Mouse (Mus musculus) kidney, postnatal 0 days (tissue): ENCODE measurements around the gene Dlgap4. TPM values are rescaled to one million over a fixed set of nuclear protein-coding genes. Genes with fewer than 3 reads are reported as not detected.

Source experiments
- ATAC-seq: fragments of 200-750 bp; cut with Nextera tagmentation; replicated peaks from 2 replicates; pipeline ENCODE4 v1.8.0; 2017; ENCODE audit warnings: low read depth, moderate number of reproducible peaks, moderate TSS enrichment, moderate library complexity; ENCODE audit not compliant: low FRiP score
- DNase-seq: peaks from one replicate; pipeline ENCODE4 v3.0.0-alpha.2; 2016; ENCODE audit warnings: low spot score
- H3K27ac ChIP-seq: fragments of 300-500 bp; sonication (generic); 2 replicates; pipeline ENCODE4 v1.5.1; 2014; ENCODE audit warnings: mild to moderate bottlenecking
- H3K27me3 ChIP-seq: fragments of 300-500 bp; sonication (generic); 2 replicates; pipeline ENCODE4 v1.6.1; 2014; ENCODE audit warnings: low read length, mixed read lengths; ENCODE audit not compliant: insufficient read depth
- H3K36me3 ChIP-seq: fragments of 300-500 bp; sonication (generic); 2 replicates; pipeline ENCODE4 v1.6.1; 2014; ENCODE audit warnings: low read length, mixed read lengths; ENCODE audit not compliant: insufficient read depth
- H3K4me1 ChIP-seq: fragments of 300-500 bp; sonication (generic); replicated peaks from 2 replicates; pipeline ENCODE4 v1.6.1; 2014; ENCODE audit warnings: antibody characterized with exemption, low read length, mixed read lengths; ENCODE audit not compliant: insufficient read depth
- H3K4me2 ChIP-seq: fragments of 300-500 bp; sonication (generic); 2 replicates; pipeline ENCODE4 v1.6.1; 2014; ENCODE audit warnings: mild to moderate bottlenecking, low read length, moderate library complexity, mixed read lengths
- H3K4me3 ChIP-seq: fragments of 300-500 bp; sonication (generic); replicated peaks from 2 replicates; pipeline ENCODE4 v1.5.1; 2014; ENCODE audit warnings: low read depth, low read length
- H3K9ac ChIP-seq: fragments of 300-500 bp; sonication (generic); 2 replicates; pipeline ENCODE4 v1.6.1; 2014; ENCODE audit warnings: low read depth, low read length
- H3K9me3 ChIP-seq: fragments of 300-500 bp; sonication (generic); replicated peaks from 2 replicates; pipeline ENCODE4 v1.6.1; 2016; ENCODE audit warnings: low read length, inconsistent platforms, mixed read lengths
- CTCF ChIP-seq: IDR thresholded peaks from 2 replicates; pipeline ENCODE4 v1.5.1; 2016; ENCODE audit warnings: antibody characterized with exemption, low read depth, mild to moderate bottlenecking, moderate library complexity
- WGBS: fragments of 180-500 bp; shearing (Covaris S2); extraction: QIAGEN DNeasy Blood & Tissue Kit; methylation state at CpG from one replicate; pipeline ENCODE4 v1.1.7; 2014; 5-methylcytosine and 5-hydroxymethylcytosine counted together
- polyA plus RNA-seq: library from polyadenylated mRNA; unstranded; fragments of >200 nt; fragmentation: Nextera tagmentation; extraction: Ambion mirVana; gene quantifications from 2 replicates; pipeline ENCODE4 v1.2.1, GENCODE M21; 2015

The Dlgap4 gene
- polyA plus RNA-seq, 1 experiment from 2014 or later = 61.1 TPM

- H3K9ac ChIP-seq = no peak overlapping the region
- DNase-seq = no peak
- no peak for ATAC-seq
- WGBS = 76% methylated on average over 4 of the region's 4 CpGs
- no peaks in the 10 kb centered on the region for H3K36me3 ChIP-seq
- H3K4me1 ChIP-seq = peaks cover 29% of the 10 kb centered on the region; the same call in 1 of the 2 replicates
- no peaks in the 10 kb centered on the region for H3K9me3 ChIP-seq
- H3K27ac ChIP-seq = no peak overlapping the region
- no peak overlapping the region for H3K4me2 ChIP-seq
- no peaks in the 10 kb centered on the region for H3K27me3 ChIP-seq
- TF ChIP-seq CTCF = no peak
- H3K4me3 ChIP-seq = no peak overlapping the region
Observed at GRCm38 (mm10) chr2:156724871-156725270, 111.4 kb downstream of the Dlgap4 start.

- peak; percentile 25 for DNase-seq
- Histone ChIP-seq H3K4me1 (peaks cover 29% of the 10 kb centered on the region; the same call in 1 of the 2 replicates), H3K9ac (no peak overlapping the region), H3K27me3 (no peaks in the 10 kb centered on the region), H3K36me3 (no peaks in the 10 kb centered on the region), H3K4me3 (no peak overlapping the region), H3K27ac (0 out of 2 replicates have a peak overlapping the region, but pooled peaks have one; percentile 47), H3K9me3 (no peaks in the 10 kb centered on the region), H3K4me2 (no peak overlapping the region)
- no peak for TF ChIP-seq CTCF
- no peak for ATAC-seq
- WGBS = 19% methylated on average over 7 of the region's 7 CpGs
Observed at GRCm38 (mm10) chr2:156726344-156726743, 112.8 kb downstream of the Dlgap4 start.

- H3K4me1 ChIP-seq = peaks cover 32% of the 10 kb centered on the region; the same call in 1 of the 2 replicates
- ATAC-seq (no peak), DNase-seq (no peak)
- H3K27me3 ChIP-seq = no peaks in the 10 kb centered on the region
- H3K9ac ChIP-seq = no peak overlapping the region
- H3K4me3 ChIP-seq = no peak overlapping the region
- no peak overlapping the region for H3K27ac ChIP-seq
- H3K4me2 ChIP-seq = no peak overlapping the region
- H3K36me3 ChIP-seq = no peaks in the 10 kb centered on the region
- TF ChIP-seq CTCF = no peak
- H3K9me3 ChIP-seq = no peaks in the 10 kb centered on the region
- 37% methylated on average over 3 of the region's 3 CpGs for WGBS
Observed at GRCm38 (mm10) chr2:156726878-156727277, 113.4 kb downstream of the Dlgap4 start.

GRCm38 (mm10) chr2:156729537-156730469 is 116.3 kb downstream of the Dlgap4 start:
- Histone ChIP-seq H3K27ac (peak overlapping the region; percentile 38; the same call in 1 of the 2 replicates), H3K36me3 (no peaks in the 10 kb centered on the region), H3K4me1 (peaks cover 17% of the 10 kb centered on the region; the same call in 1 of the 2 replicates), H3K4me3 (no peak overlapping the region), H3K4me2 (0 out of 2 replicates have a peak overlapping the region, but pooled peaks have one; percentile 13), H3K9ac (no peak overlapping the region), H3K27me3 (no peaks in the 10 kb centered on the region), H3K9me3 (no peaks in the 10 kb centered on the region)
- TF ChIP-seq CTCF = no peak
- WGBS = 51% methylated on average over 9 of the region's 10 CpGs
- ATAC-seq (0 out of 2 replicates have a peak, but pooled peaks have one; percentile 37), DNase-seq (peak; percentile 60)

GRCm38 (mm10) chr2:156730501-156730921 is 117.0 kb downstream of the Dlgap4 start:
- DNase-seq (no peak), ATAC-seq (no peak)
- 78% methylated on average over 12 of the region's 12 CpGs for WGBS
- H3K9me3 ChIP-seq = no peaks in the 10 kb centered on the region
- H3K4me3 ChIP-seq = no peak overlapping the region
- no peak overlapping the region for H3K9ac ChIP-seq
- no peaks in the 10 kb centered on the region for H3K36me3 ChIP-seq
- H3K4me2 ChIP-seq = 0 out of 2 replicates have a peak overlapping the region, but pooled peaks have one; percentile 13
- H3K27me3 ChIP-seq = no peaks in the 10 kb centered on the region
- no peak for TF ChIP-seq CTCF
- H3K27ac ChIP-seq = peak overlapping the region; percentile 38; the same call in 1 of the 2 replicates
- peaks cover 18% of the 10 kb centered on the region for H3K4me1 ChIP-seq

- no peak overlapping the region for H3K4me3 ChIP-seq
- DNase-seq (no peak), ATAC-seq (no peak)
- H3K9me3 ChIP-seq = no peaks in the 10 kb centered on the region
- peaks cover 19% of the 10 kb centered on the region for H3K4me1 ChIP-seq
- H3K27me3 ChIP-seq = no peaks in the 10 kb centered on the region
- H3K9ac ChIP-seq = no peak overlapping the region
- no peak for TF ChIP-seq CTCF
- no peaks in the 10 kb centered on the region for H3K36me3 ChIP-seq
- no peak overlapping the region for H3K4me2 ChIP-seq
- peak overlapping the region; percentile 61 for H3K27ac ChIP-seq
Observed at GRCm38 (mm10) chr2:156731592-156731991, 118.1 kb downstream of the Dlgap4 start.
